Mouse (Mus musculus) gastrocnemius, postnatal 14 days (tissue): ENCODE data around the gene Mapt. TPM values are rescaled to one million over a fixed set of nuclear protein-coding genes. Genes with fewer than 3 reads are reported as not detected.

ENCODE experiments used
- DNase-seq: peaks from one replicate; pipeline ENCODE4 v3.0.0; 2021; ENCODE audit warnings: mixed read lengths
- intact Hi-C: fragments of 180-260 bp; cut with DNase I; formaldehyde crosslinking; loops from one replicate; pipeline ENCODE4 v1.15.1; 2025; ENCODE audit warnings: low total_unique reads
- total RNA-seq, 2 experiments: library from RNA; stranded (reverse); gene quantifications; 2 replicates each; pipeline ENCODE4 v1.2.3; 2021

Mapt gene
- total RNA-seq, 2 experiments from 2014 or later = 46.1 to 56.3 TPM

DNA sequence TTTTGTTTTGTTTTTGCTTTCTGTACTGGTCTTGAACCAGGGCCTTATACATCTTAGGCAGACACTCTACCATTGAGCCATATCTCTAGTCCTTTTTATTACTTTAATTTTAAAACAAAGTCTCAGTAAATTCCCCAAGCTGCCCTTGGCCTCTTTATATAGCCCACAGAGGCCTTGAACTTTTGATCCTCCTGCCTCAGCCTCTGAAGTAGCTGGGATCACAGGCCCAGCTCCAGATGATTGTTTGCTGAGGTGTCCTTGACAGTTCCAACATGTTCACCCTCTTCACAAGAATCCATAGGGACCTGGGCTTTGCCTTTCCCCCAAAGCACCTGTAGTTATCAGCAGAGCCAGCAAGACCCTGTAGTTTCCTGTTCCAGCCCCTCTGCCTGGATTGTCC lies 34.5 kb downstream of the Mapt start:
- no peak for DNase-seq
- intact Hi-C loops = no loop called here

DNA sequence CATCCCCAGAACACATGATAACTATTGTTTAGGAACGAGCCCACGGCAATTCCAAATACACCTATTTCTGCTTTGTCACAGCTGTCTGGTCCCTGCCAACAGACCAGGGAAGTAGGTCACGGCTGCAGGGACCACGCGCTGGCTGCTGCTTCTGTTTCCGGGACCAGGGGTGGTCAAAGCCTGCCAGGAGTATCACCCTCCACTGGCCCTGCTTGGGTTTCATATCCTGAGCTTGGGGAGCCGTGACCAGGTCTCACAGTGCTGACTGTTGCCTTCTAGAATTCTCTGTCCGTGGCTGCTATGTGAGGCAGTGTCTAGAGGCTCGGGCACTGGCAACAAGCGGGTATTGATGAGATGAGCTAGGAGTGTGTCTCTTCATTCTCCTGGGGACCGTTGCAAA lies 36.2 kb downstream of the Mapt start:
- peak; percentile 60 for DNase-seq
- intact Hi-C loops = no loop called here

DNA sequence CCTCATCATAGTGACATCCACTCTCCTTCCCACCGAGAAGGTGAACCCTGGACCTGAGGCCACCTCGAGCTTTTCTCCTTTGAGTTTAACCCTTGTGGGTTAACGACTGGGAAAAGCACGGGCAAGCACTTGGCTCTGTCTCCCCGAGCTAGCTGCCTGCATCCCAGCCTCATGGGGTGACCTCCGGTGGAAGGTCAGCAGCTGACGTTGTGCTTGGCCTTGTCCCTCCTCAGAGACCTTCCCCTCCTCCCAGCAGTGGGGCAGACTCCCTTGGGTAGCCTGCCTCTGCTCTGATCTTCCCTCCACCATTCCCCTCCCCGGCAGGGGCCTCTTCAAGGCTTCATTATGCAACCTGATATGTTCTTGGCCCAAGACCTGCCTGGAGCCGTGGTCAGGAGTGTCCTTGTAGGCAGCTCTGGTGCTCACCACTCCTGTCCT lies 38.2 kb downstream of the Mapt start:
- intact Hi-C loops = no loop called here
- DNase-seq = no peak

DNA sequence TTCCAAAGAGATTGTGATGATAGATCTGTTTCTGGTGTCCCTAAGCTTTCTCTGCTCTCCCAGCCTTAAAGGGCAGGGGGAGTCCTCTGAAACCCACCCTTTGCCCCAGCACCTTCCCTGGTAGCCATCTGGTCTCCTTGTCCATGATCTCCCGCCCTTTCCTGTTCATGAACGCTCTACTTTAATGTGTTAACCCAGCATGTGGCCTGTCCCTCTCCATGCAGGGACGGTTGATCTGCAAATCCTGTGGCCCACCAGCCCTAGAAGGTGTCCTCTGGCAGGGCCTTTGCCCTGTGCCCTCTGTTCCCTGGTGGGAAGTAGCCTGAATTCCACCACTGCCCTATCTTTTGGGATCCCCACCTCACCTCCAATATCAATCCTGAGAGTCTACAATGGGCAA lies 39.3 kb downstream of the Mapt start:
- no peak for DNase-seq
- intact Hi-C loops = no loop called here

DNA sequence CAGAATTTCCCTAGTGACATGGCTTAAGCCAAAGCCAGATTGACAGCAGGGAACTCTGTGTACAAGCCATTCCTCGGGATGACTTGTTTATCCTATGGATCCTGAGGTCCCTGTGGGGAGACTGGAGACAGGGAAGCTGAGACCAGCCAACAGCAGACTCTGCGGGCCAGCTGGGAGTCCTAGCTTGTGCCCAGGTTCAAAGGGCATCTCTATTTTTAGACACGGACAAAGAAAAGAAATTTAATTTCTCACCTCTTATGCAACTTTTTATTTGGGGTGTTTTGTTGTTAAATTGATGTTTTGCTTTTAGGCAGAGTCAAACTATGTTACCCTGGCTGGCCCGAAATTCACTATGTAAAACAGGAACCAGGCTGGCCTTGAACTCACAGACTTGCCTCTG lies 39.7 kb downstream of the Mapt start:
- intact Hi-C loops = no loop called here
- DNase-seq = no peak

DNA sequence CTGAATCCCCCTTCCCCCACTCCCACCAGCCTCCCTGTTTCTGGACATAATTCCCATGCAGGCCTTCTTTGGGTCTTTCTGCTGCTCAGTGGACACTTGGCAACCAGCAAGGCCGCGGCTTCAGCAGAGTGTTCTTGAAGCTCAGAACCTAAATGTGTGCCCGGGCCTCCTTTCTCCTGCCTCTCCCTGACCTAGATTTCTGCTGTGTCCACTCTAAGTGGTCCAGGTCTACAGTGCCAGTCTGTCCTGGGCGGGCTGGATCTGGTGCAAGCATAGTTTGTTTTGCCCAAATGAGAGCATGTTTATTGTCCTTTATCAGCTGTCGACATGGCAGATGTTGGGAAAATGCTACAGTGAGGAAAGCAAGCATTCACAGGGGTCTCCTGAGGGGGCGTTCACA lies 40.7 kb downstream of the Mapt start:
- DNase-seq = no peak
- intact Hi-C loops = no loop called here

DNA sequence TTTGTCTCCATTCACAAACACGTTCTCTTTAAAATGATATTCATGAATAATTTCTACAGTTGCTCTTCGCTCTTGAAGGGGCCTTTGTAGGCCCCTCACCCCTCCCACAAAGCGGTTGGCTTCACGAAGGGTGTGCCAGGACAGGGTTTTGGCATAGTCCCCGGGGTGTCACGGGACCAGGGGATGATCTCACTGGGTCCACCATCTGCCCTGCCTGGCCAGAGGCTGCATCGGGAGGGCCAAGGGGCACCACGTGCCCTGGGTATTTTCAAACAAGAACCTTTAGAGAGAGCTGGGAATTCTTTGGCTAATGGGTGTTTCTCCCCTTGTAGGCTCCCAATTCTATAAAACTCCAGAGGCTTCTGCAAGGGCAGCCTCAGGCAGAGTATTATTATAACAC lies 41.2 kb downstream of the Mapt start:
- intact Hi-C loops = no loop called here
- peak; percentile 83 for DNase-seq

DNA sequence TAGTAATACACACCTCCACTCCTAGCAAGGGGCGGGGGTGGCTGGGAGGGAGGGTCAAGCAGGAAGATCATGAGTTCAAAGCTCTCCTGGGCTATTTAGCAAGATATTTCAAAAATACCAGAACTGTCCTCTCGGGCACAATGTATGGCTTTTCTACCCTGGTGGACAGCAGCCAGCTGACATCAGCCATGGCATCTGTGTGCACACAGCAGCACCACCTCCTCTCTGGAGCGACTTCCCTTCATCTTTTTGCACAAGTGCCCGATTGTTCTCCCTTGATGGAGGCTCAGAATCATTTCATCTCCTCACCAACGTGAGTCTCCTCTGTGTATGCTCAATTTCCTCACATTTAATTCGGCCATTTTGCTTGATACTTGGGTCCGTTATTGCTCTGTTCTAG lies 44.6 kb downstream of the Mapt start:
- intact Hi-C loops = no loop called here
- no peak for DNase-seq

DNA sequence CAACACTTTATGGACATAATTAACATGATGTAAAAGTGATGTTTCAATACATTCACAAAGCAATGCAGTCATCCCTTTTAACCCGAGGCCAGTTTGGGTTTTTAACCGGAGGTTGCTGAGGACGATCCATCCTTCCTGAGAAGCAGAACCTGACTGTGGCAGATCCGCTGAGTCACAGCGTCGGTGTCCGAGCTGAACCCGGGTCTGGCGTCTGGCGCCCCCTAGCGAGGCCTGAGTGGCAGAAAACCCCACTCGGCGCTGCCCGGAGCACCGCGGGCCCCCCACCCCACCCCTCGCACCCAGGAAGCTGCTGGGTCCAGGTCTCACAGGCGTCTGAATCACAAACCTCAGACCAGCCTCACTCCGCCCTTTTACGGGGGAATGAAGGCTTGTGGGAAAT lies 47.0 kb downstream of the Mapt start:
- peak; percentile 68 for DNase-seq
- intact Hi-C loops = no loop called here

DNA sequence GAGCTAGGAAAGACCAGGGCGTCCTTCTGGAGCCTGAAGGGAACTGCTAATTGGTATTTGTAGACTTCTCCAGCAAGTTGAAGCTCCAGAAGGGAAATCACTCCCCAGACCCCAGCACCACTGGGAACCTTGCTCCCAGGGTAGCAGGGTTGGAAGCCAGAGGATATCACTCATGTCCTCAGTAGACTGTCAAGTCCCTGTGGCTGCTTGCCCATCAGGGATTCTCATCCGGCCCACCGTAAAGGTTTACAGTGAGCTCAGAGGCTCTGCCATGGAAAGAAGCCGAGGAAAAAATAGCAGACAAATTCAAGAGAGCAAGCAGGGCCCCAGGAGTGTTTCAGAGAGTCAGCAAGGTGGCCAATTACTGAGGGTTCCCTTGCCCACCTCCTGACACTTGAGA lies 47.9 kb downstream of the Mapt start:
- intact Hi-C loops = no loop called here
- no peak for DNase-seq

DNA sequence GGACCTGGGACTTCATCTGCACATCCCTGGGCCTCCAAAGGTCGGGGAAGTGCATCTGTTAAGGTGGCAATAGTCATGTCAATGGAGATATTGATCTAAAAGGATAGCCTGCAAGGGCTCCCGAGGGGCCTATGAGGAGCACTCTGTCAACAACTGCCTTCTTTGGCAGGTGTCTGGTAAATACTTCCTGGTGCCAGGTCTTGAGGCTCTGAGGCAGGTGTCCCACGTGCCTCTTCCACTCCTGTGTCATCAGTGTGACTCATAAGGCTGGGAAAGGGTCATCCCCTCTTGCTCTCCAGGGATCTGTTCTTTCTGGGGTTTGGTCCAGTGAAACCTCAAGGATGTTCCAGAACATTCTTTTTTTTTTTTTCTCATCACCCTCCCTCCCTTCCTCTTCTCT lies 48.3 kb downstream of the Mapt start:
- intact Hi-C loops = no loop called here

DNA sequence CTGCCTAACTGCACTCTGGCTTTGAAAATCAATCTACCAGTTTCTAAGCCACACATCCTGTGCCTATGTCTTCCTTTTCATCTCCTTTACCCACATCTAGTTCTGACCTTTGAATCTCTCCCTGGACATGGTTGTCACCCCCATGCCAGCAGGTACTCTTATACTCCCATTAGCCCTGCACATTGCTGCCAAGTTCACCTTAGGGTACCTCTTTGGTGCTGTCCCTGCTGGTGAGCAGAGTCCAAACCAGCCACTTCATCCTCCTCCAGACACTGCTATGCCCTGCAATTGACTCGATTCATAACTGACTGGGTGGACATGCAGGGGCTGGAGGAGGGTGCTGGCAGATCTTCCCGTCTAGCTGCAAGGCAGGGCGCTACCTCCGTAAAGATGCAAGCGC lies 50.3 kb downstream of the Mapt start:
- intact Hi-C loops = loop anchor here (5.0 kb wide), 1 partner anchor 49 kb away; the partner anchor contains the start of gene Mapt
- no peak for DNase-seq

More for the DNA sequence above, 48.3 kb downstream of the Mapt start:
- DNase-seq = no peak

DNA sequence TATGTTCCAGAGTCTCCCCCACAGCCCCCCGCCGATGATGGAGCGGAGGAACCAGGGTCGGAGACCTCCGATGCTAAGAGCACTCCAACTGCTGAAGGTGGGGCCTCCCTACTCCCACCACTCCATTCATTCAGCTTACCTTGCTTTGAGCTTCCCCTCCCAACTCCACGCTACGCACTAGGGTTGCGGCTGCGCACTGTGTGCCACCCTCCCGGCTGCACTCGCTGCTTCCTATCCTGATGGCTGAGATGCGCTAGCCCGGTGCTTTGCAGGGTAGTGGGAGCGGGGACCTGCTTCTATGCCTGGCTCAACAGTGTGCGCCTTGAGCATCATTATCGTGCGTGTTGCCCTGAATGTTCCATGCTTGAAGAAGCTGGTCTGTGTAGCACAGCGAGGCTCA lies 55.9 kb downstream of the Mapt start:
- intact Hi-C loops = no loop called here
- DNase-seq = no peak

DNA sequence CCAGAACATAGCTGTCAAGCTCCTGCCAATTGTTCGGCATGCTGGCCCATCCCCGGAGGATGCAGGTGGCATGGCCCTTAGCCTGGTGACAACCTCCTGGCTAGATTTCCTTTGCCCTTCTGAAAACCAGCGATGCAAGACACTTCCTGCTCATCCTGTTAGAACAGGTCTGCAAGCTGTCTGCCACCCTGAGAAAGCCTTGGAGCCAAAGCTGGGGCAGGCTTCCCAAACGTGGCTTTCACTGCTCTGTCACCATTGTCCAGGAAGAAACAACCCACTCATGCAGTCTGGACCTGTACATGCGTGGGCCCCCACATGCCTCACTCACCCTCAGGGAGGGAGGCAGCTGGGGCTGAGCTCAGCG lies 57.6 kb downstream of the Mapt start:
- intact Hi-C loops = no loop called here

DNA sequence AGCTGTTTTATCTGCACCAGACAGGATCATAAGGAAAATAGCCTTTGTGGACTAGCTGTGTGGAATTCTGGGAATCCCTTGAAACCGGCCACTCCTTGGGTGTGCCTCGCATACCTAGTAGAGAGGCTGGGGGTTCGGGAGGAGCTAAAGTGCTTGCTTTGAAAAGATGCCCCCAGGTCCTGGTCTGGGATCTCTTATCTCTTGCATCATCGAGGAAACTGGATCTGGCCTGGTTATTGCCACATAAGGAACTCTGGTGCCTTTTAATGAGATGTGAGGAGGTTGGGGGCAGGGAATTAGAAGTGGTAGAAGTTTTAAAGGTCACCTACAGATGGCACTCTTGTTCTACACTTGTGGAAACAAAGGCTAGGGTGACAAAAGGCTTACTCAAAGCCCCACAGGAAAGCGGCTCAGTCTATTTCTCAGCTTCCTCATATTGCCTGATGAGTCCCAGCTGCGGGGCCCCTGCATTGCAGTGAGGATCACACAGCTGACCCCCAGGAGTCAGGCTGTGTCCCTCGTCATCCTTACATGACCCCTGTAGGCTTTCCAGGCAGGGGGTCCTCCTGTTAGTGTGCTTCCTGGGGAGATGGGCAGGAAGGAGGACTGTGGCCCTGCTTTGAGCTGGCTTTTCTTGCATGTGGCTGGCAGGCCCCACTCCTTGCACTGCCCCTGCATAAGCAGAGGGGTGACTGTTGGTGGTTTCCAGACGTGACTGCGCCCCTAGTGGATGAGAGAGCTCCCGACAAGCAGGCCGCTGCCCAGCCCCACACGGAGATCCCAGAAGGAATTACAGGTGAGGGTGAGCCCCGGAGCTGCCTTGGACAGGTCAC lies 58.2 kb downstream of the Mapt start:
- intact Hi-C loops = no loop called here
- DNase-seq = peak; percentile 45

More for the DNA sequence above, 57.6 kb downstream of the Mapt start:
- DNase-seq = no peak

DNA sequence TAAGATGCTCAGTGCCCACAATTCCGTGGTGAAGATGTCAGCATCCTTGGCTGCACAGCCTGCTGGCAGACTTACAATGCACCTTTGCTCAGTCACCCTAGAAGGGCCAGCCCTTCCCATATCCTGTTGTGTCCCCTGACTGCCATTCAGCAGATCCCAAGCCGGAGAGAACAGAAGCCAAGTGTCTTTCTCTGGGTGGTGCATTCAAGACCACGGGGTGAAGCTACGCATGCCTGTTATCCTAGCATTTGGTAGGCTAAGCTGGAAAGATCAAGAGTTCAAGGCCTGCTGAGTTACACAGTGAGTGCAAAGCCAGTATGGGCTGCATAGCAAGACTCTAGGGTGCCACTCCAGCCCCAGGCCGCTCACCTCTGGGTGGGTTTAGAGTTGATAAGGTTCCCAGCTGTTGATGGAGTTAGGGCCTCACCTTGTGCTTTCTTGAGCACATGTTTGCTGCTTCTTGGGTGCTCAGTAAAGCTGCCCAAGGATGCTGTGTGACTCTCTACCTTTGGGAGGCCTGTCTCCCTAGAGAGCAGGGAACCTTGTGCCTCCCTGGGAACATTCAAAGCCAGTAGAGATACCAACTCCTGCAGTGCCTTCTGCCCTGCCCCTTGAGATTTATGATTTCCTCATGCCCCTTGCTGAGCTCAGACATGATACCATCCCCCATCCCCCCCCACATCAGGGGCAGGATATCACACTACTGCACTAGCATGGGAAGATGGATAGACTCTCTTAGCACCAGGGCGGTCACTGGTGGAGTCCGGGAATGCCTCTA lies 61.4 kb downstream of the Mapt start:
- no peak for DNase-seq
- intact Hi-C loops = no loop called here

DNA sequence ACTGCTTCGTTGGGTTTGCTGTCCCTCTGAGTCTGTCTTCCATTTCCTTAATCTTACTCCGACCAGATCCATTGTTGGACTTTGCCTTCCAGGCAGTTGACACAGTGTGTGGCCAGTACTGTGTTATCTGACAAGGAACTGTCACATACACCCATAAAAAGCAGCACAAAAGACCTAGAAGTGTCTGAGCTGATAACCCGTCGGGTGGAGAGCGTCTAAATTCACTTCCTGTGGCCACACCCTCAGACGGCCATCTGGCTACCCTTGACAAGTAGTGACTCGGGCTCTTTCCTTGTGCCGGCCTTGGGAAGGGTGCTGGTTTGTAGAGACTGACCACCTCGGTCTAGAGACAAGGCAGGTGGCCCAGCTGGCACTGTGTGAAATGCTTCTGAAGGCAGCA lies 62.1 kb downstream of the Mapt start:
- no peak for DNase-seq
- intact Hi-C loops = no loop called here

DNA sequence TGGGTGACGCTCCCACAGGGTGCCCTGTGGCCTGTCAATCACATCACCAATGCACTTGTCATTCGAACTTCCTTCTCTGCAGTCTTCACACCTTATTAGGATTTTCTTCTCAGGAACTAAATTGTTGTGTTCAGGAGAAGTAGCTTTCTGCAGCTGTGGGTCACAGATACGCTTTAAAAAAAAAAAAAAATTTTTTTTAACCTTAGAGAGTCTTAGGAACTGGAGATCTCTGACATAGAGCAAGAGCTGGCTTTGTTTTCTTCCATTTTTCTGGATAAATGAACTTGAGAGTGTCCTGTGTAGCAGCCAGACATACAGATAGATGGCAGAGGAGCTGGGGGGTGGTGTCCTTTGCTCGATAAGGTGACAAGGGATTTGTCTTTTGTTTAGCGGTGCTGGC lies 64.0 kb downstream of the Mapt start:
- no peak for DNase-seq
- intact Hi-C loops = no loop called here

DNA sequence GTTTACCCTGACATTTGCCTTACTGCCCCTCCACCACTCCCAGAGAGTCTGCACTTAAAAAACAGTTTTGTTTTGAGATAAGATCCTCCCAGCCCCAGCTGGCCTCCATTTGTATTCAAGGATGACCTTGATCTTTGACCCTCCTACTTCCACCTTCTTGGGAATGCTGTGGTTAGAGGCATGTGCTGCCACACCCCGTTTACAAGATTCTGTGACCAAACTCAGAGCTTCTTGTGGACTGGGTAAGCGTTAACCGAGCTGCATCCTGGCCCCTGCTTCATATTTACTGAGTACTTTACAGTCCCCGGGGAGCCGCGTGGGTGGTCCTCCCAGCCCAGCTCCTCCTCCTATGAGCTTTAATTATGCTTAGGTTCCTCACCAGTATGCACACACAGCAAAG lies 64.5 kb downstream of the Mapt start:
- intact Hi-C loops = no loop called here
- DNase-seq = no peak

DNA sequence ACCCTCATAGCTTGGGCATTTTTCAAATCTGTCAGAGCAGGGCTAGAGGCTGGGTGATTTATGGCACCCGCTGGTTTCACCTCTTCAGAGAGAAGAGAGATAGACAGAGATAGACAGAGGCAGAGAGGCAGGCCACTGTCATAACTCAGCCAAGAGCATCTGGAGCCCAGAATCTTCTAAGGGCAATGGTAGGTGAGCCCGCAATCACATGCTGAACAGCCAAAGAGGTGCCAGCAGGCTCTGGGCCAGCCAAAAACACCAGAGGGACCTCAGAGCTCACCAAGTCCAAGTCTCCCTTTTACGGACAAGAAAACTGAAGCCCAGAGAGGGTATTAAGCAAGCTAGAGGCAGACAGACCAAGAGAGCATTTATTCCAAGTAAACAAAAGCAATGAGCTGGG lies 66.5 kb downstream of the Mapt start:
- intact Hi-C loops = no loop called here
- no peak for DNase-seq

DNA sequence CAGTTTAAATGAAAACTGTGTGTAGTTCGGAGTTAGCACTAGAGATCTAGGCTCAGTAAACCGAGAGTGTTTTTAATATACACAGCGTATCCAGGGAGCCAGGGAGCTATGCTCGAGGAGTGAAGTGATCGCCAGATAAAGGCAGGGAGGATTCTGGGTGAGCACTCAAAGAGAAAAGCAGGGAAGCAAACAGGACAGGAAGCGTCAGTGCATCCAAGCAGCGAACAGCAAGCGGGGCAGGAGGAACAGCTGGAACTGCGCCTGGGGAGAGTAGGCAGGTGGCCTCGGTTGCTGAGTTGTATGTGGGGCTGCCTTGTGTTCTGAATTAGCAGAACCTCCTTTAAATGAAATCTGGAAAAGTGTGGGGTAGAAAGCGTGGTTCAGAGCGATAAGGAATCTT lies 71.4 kb downstream of the Mapt start:
- no peak for DNase-seq
- intact Hi-C loops = no loop called here
